Mouse (Mus musculus) embryonic fibroblast, embryonic 13.5 days (primary cell): ENCODE data around the gene Sec14l5.

ENCODE experiments used
- CTCF ChIP-seq: IDR thresholded peaks from 2 replicates; pipeline ENCODE4 v1.5.1; 2011; ENCODE audit warnings: mild to moderate bottlenecking, control low read depth, low read length, moderate library complexity, borderline replicate concordance; ENCODE audit not compliant: insufficient read depth
- POLR2A ChIP-seq: IDR thresholded peaks from 2 replicates; pipeline ENCODE4 v1.6.1; 2011; ENCODE audit warnings: low read depth, mild to moderate bottlenecking, control low read depth, low read length, moderate library complexity

GRCm38 (mm10) chr16:5216686-5217085 lies 69.8 kb downstream of the Sec14l5 start:
- TF ChIP-seq POLR2A (no peak), CTCF (no peak)
